Mouse (Mus musculus) cortical plate, adult 2 months (tissue): ENCODE results near the gene Bcl2l10.

Source experiments
- CTCF ChIP-seq: fragments of 200-500 bp; IDR thresholded peaks from 2 replicates; pipeline ENCODE4 v1.5.1; 2011; ENCODE audit warnings: mild to moderate bottlenecking, control low read depth, low read length; ENCODE audit not compliant: insufficient read depth; ENCODE audit errors: extremely low read depth
- POLR2A ChIP-seq: fragments of 200-500 bp; IDR thresholded peaks from 2 replicates; pipeline ENCODE4 v1.6.1; 2011; ENCODE audit warnings: mild to moderate bottlenecking, low read length, control low read depth; ENCODE audit not compliant: insufficient read depth; ENCODE audit errors: extremely low read depth

GRCm38 (mm10) chr9:75306126-75306898 is 41.2 kb upstream of the Bcl2l10 start, which contains the start of gene Gnb5:
- TF ChIP-seq CTCF (no peak), POLR2A (no peak)
